Mouse (Mus musculus): Measurements from ENCODE around the gene Lhfpl3. TPM values are rescaled to one million over a fixed set of nuclear protein-coding genes. Genes with fewer than 3 reads are reported as not detected.

Lhfpl3 gene
- total RNA-seq, 2 experiments from 2014 or later = 0.89 to 1.1 TPM

- peak; percentile 9 to 31 for DNase-seq
Measured at GRCm38 (mm10) chr5:23140183-23140921, 394.5 kb downstream of the Lhfpl3 start.

DNA sequence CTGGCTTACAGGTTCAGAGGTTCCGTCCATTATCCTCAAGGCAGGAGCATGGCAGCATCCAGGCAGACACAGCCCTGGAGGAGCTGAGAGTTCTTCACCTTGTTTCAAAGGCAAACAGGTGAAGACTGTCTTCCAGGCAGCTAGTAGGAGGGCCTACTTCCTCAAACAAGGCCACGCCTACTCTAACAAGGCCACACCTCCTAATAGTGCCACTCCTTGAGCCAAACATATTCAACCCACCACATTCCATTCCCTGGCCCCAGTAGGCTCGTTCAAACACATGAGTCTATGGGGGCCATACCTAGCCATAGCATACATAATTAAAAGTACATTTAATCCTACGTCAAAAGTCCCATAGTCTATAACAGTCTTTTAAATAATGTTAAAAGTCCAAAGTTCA, 407.4 kb downstream of the Lhfpl3 start:
- no peak for DNase-seq

DNA sequence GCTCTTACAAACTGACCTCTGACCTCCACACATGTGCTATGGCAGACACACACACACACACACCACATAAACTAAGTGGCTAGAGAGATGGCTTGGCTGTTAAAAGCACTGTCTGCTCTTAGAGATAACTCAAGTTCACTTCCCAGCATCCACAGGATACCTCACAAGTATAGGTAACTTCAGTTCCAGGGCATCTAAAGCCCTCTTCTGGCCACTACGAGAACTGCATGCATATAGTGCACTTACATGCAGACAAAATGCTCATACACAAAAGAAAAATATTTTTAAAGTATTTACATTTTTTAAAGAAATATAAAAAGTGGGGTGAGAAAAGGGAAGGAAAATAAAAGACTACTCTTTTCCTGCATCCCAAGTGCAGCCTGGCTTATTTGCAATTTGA, 408.6 kb downstream of the Lhfpl3 start:
- DNase-seq = no peak

- no peak for DNase-seq
Measured at GRCm38 (mm10) chr5:23165947-23166350, 420.1 kb downstream of the Lhfpl3 start.

- DNase-seq = no peak
Measured at GRCm38 (mm10) chr5:23166658-23167057, 420.8 kb downstream of the Lhfpl3 start.

GRCm38 (mm10) chr5:23189633-23190032, 443.8 kb downstream of the Lhfpl3 start:
- DNase-seq = no peak

DNA sequence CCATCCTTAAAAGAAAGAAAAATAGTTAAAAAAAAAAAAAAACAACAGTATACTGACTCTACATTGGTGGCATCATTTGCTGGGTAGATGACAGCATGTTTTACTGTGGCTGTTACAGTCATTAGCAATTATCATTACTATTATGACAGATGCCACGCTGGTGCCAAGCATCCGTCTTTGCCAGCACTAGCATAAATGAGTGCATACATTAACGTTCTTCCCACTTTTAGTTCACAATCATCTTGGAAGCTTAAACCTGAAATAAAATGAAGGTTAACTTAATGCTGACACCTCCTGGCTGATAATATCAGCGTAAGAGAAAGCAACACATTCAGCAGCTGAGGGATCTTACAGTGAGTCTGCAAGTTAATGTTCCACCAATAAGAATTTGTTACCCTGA, 451.0 kb downstream of the Lhfpl3 start:
- DNase-seq = no peak

DNA sequence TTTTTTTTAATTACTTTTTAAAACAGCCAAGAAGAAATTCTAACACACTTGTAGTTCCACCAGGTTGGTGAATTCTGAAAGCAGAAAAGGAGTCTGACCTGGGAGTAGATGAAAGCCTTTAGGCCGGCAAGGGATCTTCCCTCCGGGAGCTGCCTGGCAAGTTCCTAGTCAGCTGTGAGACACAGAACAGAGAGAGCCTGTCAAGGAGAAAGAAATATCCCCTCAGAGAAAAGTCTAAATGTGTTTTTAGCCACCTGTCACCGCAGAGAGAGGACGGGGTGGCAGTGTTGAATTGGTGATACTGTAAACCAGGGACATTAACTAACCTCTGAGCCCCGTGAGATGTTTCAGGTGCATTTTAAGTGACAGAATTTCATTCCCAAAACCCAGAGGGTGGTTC, 467.2 kb downstream of the Lhfpl3 start:
- no peak for DNase-seq

DNA sequence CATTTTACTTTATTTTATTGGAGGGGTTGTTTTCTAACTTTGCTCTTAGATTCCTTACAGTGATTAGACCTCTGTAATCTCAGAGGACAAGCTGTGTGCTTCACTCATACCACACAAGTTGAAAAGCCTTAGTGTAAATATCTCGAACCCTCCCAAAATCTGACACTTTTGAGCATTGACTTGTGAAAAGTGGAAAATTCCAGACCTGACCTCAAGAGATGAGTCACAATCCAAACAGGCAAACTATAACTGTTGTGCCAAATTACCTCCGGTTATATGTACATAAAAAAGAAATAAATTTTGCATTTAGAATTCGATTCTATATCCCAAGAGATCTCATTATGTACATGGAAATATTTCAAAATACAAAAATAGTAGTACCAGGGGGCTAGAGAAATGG, 468.8 kb downstream of the Lhfpl3 start:
- no peak for DNase-seq

DNA sequence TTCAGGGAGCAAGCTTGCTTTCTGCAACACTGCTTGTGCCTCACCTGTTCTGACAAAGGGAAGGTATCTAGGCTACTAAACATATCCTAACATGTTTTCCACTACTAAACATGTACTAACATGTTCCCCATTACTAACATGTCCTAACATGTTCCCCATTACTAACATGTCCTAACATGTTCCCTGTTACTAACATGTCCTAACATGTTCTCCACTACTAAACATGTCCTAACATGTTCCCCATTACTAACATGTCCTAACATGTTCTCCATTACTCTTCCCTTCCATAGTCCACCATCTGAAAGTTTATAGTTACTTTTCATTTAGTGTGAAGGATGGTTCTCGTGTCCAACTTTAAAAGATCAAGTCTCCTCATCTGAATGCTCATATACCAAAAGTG, 473.8 kb downstream of the Lhfpl3 start:
- no peak for DNase-seq

GRCm38 (mm10) chr5:23224759-23225536, 479.1 kb downstream of the Lhfpl3 start:
- DNase-seq = peak; percentile 15 to 73

DNA sequence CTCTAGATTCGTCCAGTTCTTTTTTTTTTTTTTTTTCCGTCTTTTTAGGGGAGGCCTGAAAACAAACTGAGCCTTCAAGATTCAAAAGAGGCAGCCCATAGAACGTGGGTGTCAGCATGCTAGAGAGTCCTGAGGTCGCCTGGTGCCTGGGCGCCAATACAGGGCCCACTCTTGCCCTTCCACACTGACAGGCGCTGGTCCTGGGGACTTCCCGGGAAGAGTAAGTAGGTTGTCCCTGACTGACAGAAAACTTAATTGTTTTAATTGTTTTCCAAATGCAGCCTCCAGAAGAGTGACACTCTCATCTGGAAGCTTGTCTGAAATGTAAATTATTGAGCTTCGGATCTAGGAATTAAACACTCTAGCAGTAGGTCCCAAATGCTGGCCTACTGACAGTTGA, 479.8 kb downstream of the Lhfpl3 start:
- DNase-seq = no peak

GRCm38 (mm10) chr5:23226753-23227152, 480.9 kb downstream of the Lhfpl3 start:
- no peak for DNase-seq

- peak; percentile 44 to 60 for DNase-seq
Measured at GRCm38 (mm10) chr5:23246974-23247373, 501.1 kb downstream of the Lhfpl3 start.

DNA sequence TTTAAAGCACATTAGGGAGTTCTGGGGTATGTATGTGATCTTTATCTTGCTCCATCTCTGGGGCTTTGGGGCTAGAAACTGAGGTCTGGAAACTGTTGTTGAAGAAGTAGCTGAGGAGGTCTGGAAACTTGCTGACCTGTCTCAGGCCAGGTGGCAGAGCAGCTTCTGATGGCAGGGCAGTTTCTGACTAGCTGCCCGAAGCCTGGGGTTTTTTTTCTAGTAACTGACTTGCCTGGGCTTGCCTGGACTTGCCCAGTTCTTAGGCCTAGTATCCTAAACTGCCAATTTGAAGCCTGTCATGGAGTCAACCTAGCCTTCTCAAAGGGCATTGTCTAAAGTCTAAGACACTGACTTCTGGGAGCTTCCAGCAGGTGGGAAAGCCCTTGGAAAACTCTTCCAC, 501.9 kb downstream of the Lhfpl3 start:
- DNase-seq = no peak

DNA sequence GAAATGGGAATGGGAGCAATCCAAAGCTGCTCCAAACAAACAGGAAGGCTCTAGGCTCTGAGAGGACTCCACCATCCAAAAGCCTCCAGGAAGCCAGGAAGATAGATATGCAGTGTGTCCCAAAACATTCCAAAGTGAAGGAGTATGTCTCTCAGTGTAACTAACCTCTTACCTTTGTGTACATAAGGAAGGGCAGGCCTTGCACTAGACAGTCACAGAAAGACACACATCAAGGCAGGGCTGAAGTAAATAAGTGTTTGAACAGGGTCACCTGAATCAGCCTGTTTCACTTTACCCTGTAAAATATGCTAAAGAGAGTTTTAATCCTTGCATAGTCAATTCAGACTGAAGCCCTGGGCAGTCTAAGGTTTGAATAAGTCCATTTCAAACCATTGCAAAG, 502.4 kb downstream of the Lhfpl3 start:
- DNase-seq = no peak

DNA sequence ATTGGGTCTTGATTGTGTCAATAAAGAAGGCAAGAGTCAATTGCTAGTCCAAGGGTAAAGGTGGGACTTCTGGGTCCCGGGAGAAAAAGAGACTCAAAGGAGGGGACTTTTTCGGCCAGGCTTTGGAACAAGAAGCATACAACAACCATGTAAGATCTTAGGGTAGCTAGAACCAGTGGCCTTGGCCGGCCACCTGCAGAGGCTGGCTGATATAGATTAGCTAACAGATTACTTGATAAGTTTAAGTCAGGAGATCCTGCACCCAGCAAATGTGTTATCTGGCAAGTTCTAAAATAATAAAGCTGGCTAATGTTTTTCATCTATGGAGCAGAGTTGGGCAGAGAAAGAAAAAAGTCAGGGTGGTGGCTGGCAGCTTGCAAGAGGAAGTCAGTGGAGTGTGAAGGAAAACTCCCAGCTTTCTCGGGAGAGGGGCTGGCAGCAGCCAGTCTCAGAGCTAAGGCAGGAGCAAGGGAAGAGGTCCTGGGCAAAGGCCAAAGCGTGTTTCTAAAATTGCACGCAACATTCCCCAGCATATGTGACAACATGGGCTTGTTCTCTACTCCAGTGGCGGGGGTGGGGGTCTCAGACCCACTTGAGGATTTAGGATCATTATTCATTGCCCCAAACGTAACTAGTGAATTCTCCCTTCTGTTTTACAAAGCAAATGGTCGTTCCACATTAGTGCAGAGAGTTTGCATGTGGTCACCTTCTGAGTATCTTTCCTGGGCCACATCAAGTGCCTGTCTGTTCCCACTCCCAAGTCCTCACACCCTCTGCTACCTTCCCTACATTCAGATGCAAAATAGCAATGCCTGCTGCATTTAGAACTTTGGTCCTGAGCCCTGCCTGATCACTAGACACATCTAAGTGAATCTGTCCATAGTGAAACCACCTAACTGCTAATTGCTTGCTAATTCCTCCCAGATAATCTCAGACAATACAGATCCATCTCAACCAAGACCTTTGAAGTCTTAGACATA, 504.3 kb downstream of the Lhfpl3 start:
- no peak for DNase-seq

GRCm38 (mm10) chr5:23251462-23252224, 505.8 kb downstream of the Lhfpl3 start:
- DNase-seq = peak; percentile 83 to 87

DNA sequence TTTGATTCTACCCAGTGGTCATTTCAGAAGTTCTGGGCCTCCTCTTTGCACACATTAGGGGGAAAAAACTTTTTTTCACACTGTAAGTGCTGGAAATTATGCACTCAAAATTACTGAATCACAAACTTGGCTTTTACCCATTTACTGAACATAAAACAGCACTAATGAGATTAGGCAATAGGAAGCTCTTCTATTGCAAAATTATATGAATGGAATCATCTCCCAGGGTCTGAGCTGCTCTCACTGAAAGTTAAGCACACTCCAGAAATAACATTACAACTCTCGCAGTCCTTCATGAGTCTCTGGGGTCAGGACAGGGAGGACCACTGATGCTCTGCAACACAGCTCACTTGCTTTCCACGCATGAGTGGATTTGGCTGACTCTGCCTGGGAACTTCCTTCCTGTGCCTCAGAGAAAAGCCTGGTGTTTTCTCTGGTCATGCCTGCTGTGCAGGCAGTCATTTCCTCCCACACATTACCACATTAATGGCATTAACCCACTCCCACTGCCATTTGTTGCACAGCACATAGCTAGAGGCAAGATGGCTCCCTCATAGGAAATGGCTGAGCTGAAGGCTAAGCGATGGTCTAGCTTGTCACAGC, 510.1 kb downstream of the Lhfpl3 start:
- DNase-seq = no peak

- no peak for DNase-seq
Measured at GRCm38 (mm10) chr5:23273309-23273708, 527.5 kb downstream of the Lhfpl3 start.

- DNase-seq = no peak
Measured at GRCm38 (mm10) chr5:23279364-23279763, 533.5 kb downstream of the Lhfpl3 start.
